Mouse (Mus musculus) small intestine, adult 2 months (tissue): ENCODE measurements around the gene Pabpc6. TPM values are rescaled to one million over a fixed set of nuclear protein-coding genes. Genes with fewer than 3 reads are reported as not detected.

Source experiments
- H3K27ac ChIP-seq: fragments of 200-500 bp; 2 replicates; pipeline ENCODE4 v1.5.1; 2012; ENCODE audit warnings: low read depth, low read length, control low read depth, inconsistent platforms; ENCODE audit not compliant: insufficient read depth
- H3K27me3 ChIP-seq: fragments of 200-500 bp; 2 replicates; pipeline ENCODE4 v1.6.1; 2012; ENCODE audit warnings: mild to moderate bottlenecking, moderate library complexity, low read length, inconsistent platforms; ENCODE audit not compliant: control insufficient read depth, insufficient read depth
- H3K36me3 ChIP-seq: fragments of 200-500 bp; 2 replicates; pipeline ENCODE4 v1.6.1; 2012; ENCODE audit warnings: mild to moderate bottlenecking, low read length, control low read depth, inconsistent platforms; ENCODE audit not compliant: control insufficient read depth, insufficient read depth
- H3K4me1 ChIP-seq: fragments of 200-500 bp; 2 replicates; pipeline ENCODE4 v1.6.1; 2012; ENCODE audit warnings: low read length, inconsistent platforms, mixed read lengths; ENCODE audit not compliant: control insufficient read depth, insufficient read depth, insufficient read length
- H3K4me3 ChIP-seq: fragments of 200-500 bp; 2 replicates; pipeline ENCODE4 v1.5.1; 2012; ENCODE audit warnings: low read depth, mild to moderate bottlenecking, control low read depth, inconsistent platforms, low read length, moderate library complexity
- CTCF ChIP-seq: fragments of 200-500 bp; IDR thresholded peaks from 2 replicates; pipeline ENCODE4 v1.5.1; 2012; ENCODE audit warnings: low read depth, mild to moderate bottlenecking, control low read depth, inconsistent platforms, low read length, moderate library complexity, mixed read lengths; ENCODE audit not compliant: insufficient replicate concordance, insufficient read length; ENCODE audit errors: extremely low read depth
- POLR2A ChIP-seq: fragments of 200-500 bp; IDR thresholded peaks from 2 replicates; pipeline ENCODE4 v1.6.1; 2012; ENCODE audit warnings: low read depth, mild to moderate bottlenecking, control low read depth, inconsistent platforms, low read length, moderate library complexity
- WGBS: fragments of 180-500 bp; shearing (Covaris S2); methylation state at CpG from one replicate; pipeline ENCODE4 v1.1.7; 2018; 5-methylcytosine and 5-hydroxymethylcytosine counted together
- polyA plus RNA-seq: library from polyadenylated mRNA; depleted of rRNA; stranded (reverse); fragments of >200 nt; gene quantifications from 2 replicates; pipeline ENCODE4 v1.2.3, GENCODE M21; 2012; rRNA removed

Pabpc6 gene
- polyA plus RNA-seq, 1 experiment, result not detected

GRCm38 (mm10) chr17:9637011-9637410, 32.5 kb downstream of the Pabpc6 start:
- WGBS, result 85% methylated on average over 4 of the region's 4 CpGs
- Histone ChIP-seq H3K27ac (no peak overlapping the region), H3K4me1 (no peaks in the 10 kb centered on the region), H3K36me3 (no peaks in the 10 kb centered on the region), H3K27me3 (no peaks in the 10 kb centered on the region), H3K4me3 (no peak overlapping the region)
- TF ChIP-seq POLR2A (no peak), CTCF (no peak)

- Histone ChIP-seq H3K27ac (no peak overlapping the region), H3K36me3 (no peaks in the 10 kb centered on the region), H3K4me3 (no peak overlapping the region), H3K4me1 (no peaks in the 10 kb centered on the region), H3K27me3 (no peaks in the 10 kb centered on the region)
- 69% methylated on average over 16 of the region's 16 CpGs for WGBS
- TF ChIP-seq CTCF (no peak), POLR2A (no peak)
Measured at GRCm38 (mm10) chr17:9632579-9633252, 36.8 kb downstream of the Pabpc6 start.

GRCm38 (mm10) chr17:9632140-9632539, 37.4 kb downstream of the Pabpc6 start:
- Histone ChIP-seq H3K4me3 (no peak overlapping the region), H3K4me1 (no peaks in the 10 kb centered on the region), H3K27ac (no peak overlapping the region), H3K27me3 (no peaks in the 10 kb centered on the region), H3K36me3 (no peaks in the 10 kb centered on the region)
- TF ChIP-seq CTCF (no peak), POLR2A (no peak)
- 46% methylated on average over 5 of the region's 5 CpGs for WGBS

- Histone ChIP-seq H3K36me3 (no peaks in the 10 kb centered on the region), H3K4me3 (no peak overlapping the region), H3K27me3 (no peaks in the 10 kb centered on the region), H3K4me1 (no peaks in the 10 kb centered on the region), H3K27ac (no peak overlapping the region)
- TF ChIP-seq POLR2A (no peak), CTCF (no peak)
- WGBS, result 88% methylated on average over 1 of the region's 1 CpGs
Measured at GRCm38 (mm10) chr17:9631081-9631480, 38.4 kb downstream of the Pabpc6 start.

- H3K4me3 ChIP-seq, result no peak overlapping the region
- no peak overlapping the region for H3K27ac ChIP-seq
- no peaks in the 10 kb centered on the region for H3K36me3 ChIP-seq
- H3K4me1 ChIP-seq, result no peaks in the 10 kb centered on the region
- TF ChIP-seq POLR2A (no peak), CTCF (no peak)
- no peaks in the 10 kb centered on the region for H3K27me3 ChIP-seq
Measured at GRCm38 (mm10) chr17:9627011-9627410, 42.5 kb downstream of the Pabpc6 start.

Other genes starting within 250 kb of the Pabpc6 start
- not detected in 2 replicates for gene Gm17728, start 247.7 kb downstream of the Pabpc6 start, polyA plus RNA-seq